Mouse (Mus musculus): Measurements from ENCODE around the gene Fam49a. TPM values are rescaled to one million over a fixed set of nuclear protein-coding genes. Genes with fewer than 3 reads are reported as not detected.
A peak's percentile ranks its signal among the peaks of the same experiment; 100 is the strongest.

Fam49a gene
- polyA plus RNA-seq, 1 experiment = 6.2 TPM

GRCm38 (mm10) chr12:12277741-12278463 lies 16.0 kb downstream of the Fam49a start:
- 71% methylated on average over 4 of the region's 4 CpGs for whole genome bisulfite sequencing
- no peaks in the 10 kb centered on the region; the same call in 1 of the 2 replicates for H3K4me1 ChIP-seq (ENCODE audit: control insufficient read depth, insufficient read depth, low read length)
- TF ChIP-seq CTCF (IDR thresholded peaks at IDR 0.05; ENCODE audit: control insufficient read depth, insufficient read depth, low read length) = no peak
- no peak for TF ChIP-seq POLR2A (IDR thresholded peaks at IDR 0.05; ENCODE audit: borderline replicate concordance, control insufficient read depth, low read depth, low read length)
- H3K4me3 ChIP-seq (replicated peaks; ENCODE audit: control insufficient read depth, low read depth, low read length) = no peak overlapping the region
- H3K27ac ChIP-seq (ENCODE audit: control insufficient read depth, insufficient read depth, low read depth, low read length, poor library complexity) = no peak overlapping the region

- no peak overlapping the region for H3K4me3 ChIP-seq (replicated peaks; ENCODE audit: control insufficient read depth, low read depth, low read length)
- TF ChIP-seq CTCF (IDR thresholded peaks at IDR 0.05; ENCODE audit: control insufficient read depth, insufficient read depth, low read length) = no peak
- TF ChIP-seq POLR2A (IDR thresholded peaks at IDR 0.05; ENCODE audit: borderline replicate concordance, control insufficient read depth, low read depth, low read length) = no peak
- 59% methylated on average over 7 of the region's 7 CpGs for WGBS
- H3K27ac ChIP-seq (ENCODE audit: control insufficient read depth, insufficient read depth, low read depth, low read length, poor library complexity) = no peak overlapping the region
- H3K4me1 ChIP-seq (ENCODE audit: control insufficient read depth, insufficient read depth, low read length) = no peaks in the 10 kb centered on the region; the same call in 1 of the 2 replicates
These were observed 16.5 kb downstream of the Fam49a start for GRCm38 (mm10) chr12:12278464-12278872.

DNA sequence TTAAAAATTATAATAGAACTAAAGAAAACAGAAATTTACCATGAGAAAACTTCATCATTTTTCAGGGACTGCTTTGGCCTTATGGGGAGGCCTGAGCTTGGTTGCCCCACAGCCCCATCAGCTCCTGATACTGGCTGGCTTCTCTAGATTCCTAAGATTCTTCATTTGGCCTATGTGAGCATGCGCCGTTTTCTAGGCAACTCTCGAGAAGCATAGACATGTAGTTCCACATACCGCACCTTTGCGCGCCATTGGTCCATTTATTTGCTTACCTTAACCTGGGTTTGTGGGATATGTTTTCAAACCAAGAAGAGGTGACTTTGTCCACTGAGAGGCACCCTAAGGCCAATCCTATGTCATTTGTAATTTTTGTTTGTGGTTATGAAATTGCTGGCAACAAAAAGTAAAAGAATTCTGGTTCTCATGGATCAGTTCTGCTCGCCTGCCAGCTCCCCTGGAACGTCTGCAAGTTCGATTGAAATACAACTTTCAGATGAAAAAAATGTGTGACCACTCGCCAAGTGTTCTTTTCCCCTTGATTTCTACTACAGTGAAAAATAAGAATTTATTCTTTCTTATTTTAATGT lies 21.9 kb downstream of the Fam49a start:
- TF ChIP-seq POLR2A (IDR thresholded peaks at IDR 0.05; ENCODE audit: borderline replicate concordance, control insufficient read depth, low read depth, low read length) (no peak), CTCF (IDR thresholded peaks at IDR 0.05; ENCODE audit: control insufficient read depth, insufficient read depth, low read length) (no peak)
- whole genome bisulfite sequencing = 82% methylated on average over 10 of the region's 10 CpGs
- Histone ChIP-seq H3K4me3 (replicated peaks; ENCODE audit: control insufficient read depth, low read depth, low read length) (no peak overlapping the region), H3K4me1 (ENCODE audit: control insufficient read depth, insufficient read depth, low read length) (peaks cover 2% of the 10 kb centered on the region; the same call in 1 of the 2 replicates), H3K27ac (ENCODE audit: control insufficient read depth, insufficient read depth, low read depth, low read length, poor library complexity) (no peak overlapping the region)

- no peak overlapping the region for H3K27ac ChIP-seq (ENCODE audit: control insufficient read depth, insufficient read depth, low read depth, low read length, poor library complexity)
- TF ChIP-seq CTCF (IDR thresholded peaks at IDR 0.05; ENCODE audit: control insufficient read depth, insufficient read depth, low read length) (no peak), POLR2A (IDR thresholded peaks at IDR 0.05; ENCODE audit: borderline replicate concordance, control insufficient read depth, low read depth, low read length) (no peak)
- 89% methylated on average over 6 of the region's 6 CpGs for WGBS
- H3K4me3 ChIP-seq (replicated peaks; ENCODE audit: control insufficient read depth, low read depth, low read length) = no peak overlapping the region
- peaks cover 2% of the 10 kb centered on the region; the same call in 1 of the 2 replicates for H3K4me1 ChIP-seq (ENCODE audit: control insufficient read depth, insufficient read depth, low read length)
These were observed 22.6 kb downstream of the Fam49a start for GRCm38 (mm10) chr12:12284521-12284920.

DNA sequence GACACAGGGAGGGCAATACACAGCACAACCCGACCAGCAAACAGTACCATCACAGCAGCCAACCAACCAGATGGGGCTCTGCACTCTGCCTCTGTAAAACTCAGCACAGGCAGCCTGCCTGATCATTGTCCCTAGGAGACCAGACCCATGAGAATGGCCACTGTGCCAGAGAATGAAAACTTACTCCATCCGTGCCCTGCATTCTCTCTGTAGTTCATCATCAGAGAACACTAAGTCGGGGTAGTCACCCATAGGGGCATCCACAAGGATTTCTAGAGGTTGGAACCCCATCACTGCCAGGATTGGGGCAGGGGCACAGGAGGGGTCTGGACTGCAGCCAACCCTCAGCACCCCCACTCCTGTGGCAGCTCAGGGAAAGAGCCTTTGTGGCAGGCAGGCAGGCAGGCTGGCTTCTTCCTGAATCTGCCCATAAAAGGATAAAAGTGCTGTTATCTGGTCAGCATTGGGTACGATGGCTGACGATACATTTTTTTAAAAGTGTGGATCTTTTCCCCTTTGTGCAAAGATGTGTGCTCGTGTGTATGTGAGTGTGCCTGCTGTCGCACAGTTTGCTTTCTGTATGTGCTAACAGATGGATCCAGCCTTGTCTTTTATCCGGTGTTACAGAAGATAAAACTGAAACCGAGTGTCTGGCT lies 25.3 kb downstream of the Fam49a start:
- peak overlapping the region; percentile 58 for H3K4me3 ChIP-seq (replicated peaks; ENCODE audit: control insufficient read depth, low read depth, low read length)
- TF ChIP-seq CTCF (IDR thresholded peaks at IDR 0.05; ENCODE audit: control insufficient read depth, insufficient read depth, low read length) (no peak), POLR2A (IDR thresholded peaks at IDR 0.05; ENCODE audit: borderline replicate concordance, control insufficient read depth, low read depth, low read length) (no peak)
- H3K4me1 ChIP-seq (ENCODE audit: control insufficient read depth, insufficient read depth, low read length) = peaks cover 4% of the 10 kb centered on the region; the same call in 1 of the 2 replicates
- no peak overlapping the region for H3K27ac ChIP-seq (ENCODE audit: control insufficient read depth, insufficient read depth, low read depth, low read length, poor library complexity)
- 14% methylated on average over 9 of the region's 9 CpGs for WGBS

- no peak overlapping the region for H3K27ac ChIP-seq (ENCODE audit: control insufficient read depth, insufficient read depth, low read depth, low read length, poor library complexity)
- H3K4me1 ChIP-seq (ENCODE audit: control insufficient read depth, insufficient read depth, low read length) = peaks cover 4% of the 10 kb centered on the region; the same call in 1 of the 2 replicates
- TF ChIP-seq CTCF (IDR thresholded peaks at IDR 0.05; ENCODE audit: control insufficient read depth, insufficient read depth, low read length) = no peak
- TF ChIP-seq POLR2A (IDR thresholded peaks at IDR 0.05; ENCODE audit: borderline replicate concordance, control insufficient read depth, low read depth, low read length) = no peak
- 2% methylated on average over 6 of the region's 6 CpGs for WGBS
- H3K4me3 ChIP-seq (replicated peaks; ENCODE audit: control insufficient read depth, low read depth, low read length) = peak overlapping the region; percentile 58
These were observed 25.8 kb downstream of the Fam49a start for GRCm38 (mm10) chr12:12287787-12288132.

GRCm38 (mm10) chr12:12288586-12288985 lies 26.6 kb downstream of the Fam49a start:
- Histone ChIP-seq H3K4me3 (replicated peaks; ENCODE audit: control insufficient read depth, low read depth, low read length) (no peak overlapping the region), H3K27ac (ENCODE audit: control insufficient read depth, insufficient read depth, low read depth, low read length, poor library complexity) (no peak overlapping the region), H3K4me1 (ENCODE audit: control insufficient read depth, insufficient read depth, low read length) (peaks cover 4% of the 10 kb centered on the region; the same call in 1 of the 2 replicates)
- no peak for TF ChIP-seq POLR2A (IDR thresholded peaks at IDR 0.05; ENCODE audit: borderline replicate concordance, control insufficient read depth, low read depth, low read length)
- TF ChIP-seq CTCF (IDR thresholded peaks at IDR 0.05; ENCODE audit: control insufficient read depth, insufficient read depth, low read length) = no peak
- 90% methylated on average over 1 of the region's 1 CpGs for WGBS

- WGBS = 33% methylated on average over 3 of the region's 3 CpGs
These were observed 27.7 kb downstream of the Fam49a start for GRCm38 (mm10) chr12:12289636-12290035.

More at GRCm38 (mm10) chr12:12289636-12290035, 27.7 kb downstream of the Fam49a start:
- peaks cover 4% of the 10 kb centered on the region; the same call in 1 of the 2 replicates for H3K4me1 ChIP-seq (ENCODE audit: control insufficient read depth, insufficient read depth, low read length)
- no peak for TF ChIP-seq CTCF (IDR thresholded peaks at IDR 0.05; ENCODE audit: control insufficient read depth, insufficient read depth, low read length)
- TF ChIP-seq POLR2A (IDR thresholded peaks at IDR 0.05; ENCODE audit: borderline replicate concordance, control insufficient read depth, low read depth, low read length) = no peak
- H3K27ac ChIP-seq (ENCODE audit: control insufficient read depth, insufficient read depth, low read depth, low read length, poor library complexity) = no peak overlapping the region
- no peak overlapping the region for H3K4me3 ChIP-seq (replicated peaks; ENCODE audit: control insufficient read depth, low read depth, low read length)
